Mouse (Mus musculus) MEL (cell line): ENCODE data around the gene Ednra. TPM values are rescaled to one million over a fixed set of nuclear protein-coding genes. Genes with fewer than 3 reads are reported as not detected.

Experiments
- DNase-seq: peaks from one replicate; pipeline ENCODE4 v3.0.0; 2011; ENCODE audit warnings: low read depth, low spot score
- H3K27ac ChIP-seq: 2 replicates; pipeline ENCODE4 v1.5.1; 2012; ENCODE audit warnings: low read depth, mild to moderate bottlenecking, control low read depth, low read length, moderate library complexity; ENCODE audit not compliant: control insufficient read depth
- H3K27me3 ChIP-seq, 2 experiments: fragments of 150-350 bp in 1 of 2; sonication (generic) in 1 of 2; 2 replicates each; pipeline ENCODE4 v1.6.1; 2012; ENCODE audit warnings: low read length in 2 of 2, mild to moderate bottlenecking in 2 of 2, improper control_type of control experiment in 1 of 2, moderate library complexity in 1 of 2; ENCODE audit not compliant: insufficient read depth in 2 of 2, control insufficient read depth in 1 of 2
- H3K36me3 ChIP-seq, 2 experiments: 2 replicates each; pipeline ENCODE4 v1.6.1; 2012 to 2014; ENCODE audit warnings: low read length in 2 of 2, improper control_type of control experiment in 1 of 2, inconsistent platforms in 1 of 2, mild to moderate bottlenecking in 1 of 2; ENCODE audit not compliant: insufficient read depth in 2 of 2, control insufficient read depth in 1 of 2
- H3K4me1 ChIP-seq, 2 experiments: fragments of 150-350 bp in 1 of 2; sonication (generic) in 1 of 2; 2 replicates each; pipeline ENCODE4 v1.6.1; 2012; ENCODE audit warnings: low read length in 2 of 2, improper control_type of control experiment in 1 of 2, mild to moderate bottlenecking in 1 of 2; ENCODE audit not compliant: insufficient read depth in 2 of 2, control insufficient read depth in 1 of 2
- H3K4me3 ChIP-seq, 2 experiments: fragments of 150-350 bp in 1 of 2; sonication (generic) in 1 of 2; 2 replicates each; pipeline ENCODE4 v1.5.1; 2012; ENCODE audit warnings: low read depth in 2 of 2, low read length in 2 of 2, mild to moderate bottlenecking in 2 of 2, moderate library complexity in 2 of 2, control low read depth in 1 of 2, improper control_type of control experiment in 1 of 2; ENCODE audit not compliant: control insufficient read depth in 1 of 2, insufficient read depth in 1 of 2
- H3K79me2 ChIP-seq: 2 replicates; pipeline ENCODE4 v1.6.1; 2012; ENCODE audit warnings: mild to moderate bottlenecking, low read length, moderate library complexity; ENCODE audit not compliant: control insufficient read depth, poor library complexity, insufficient read depth
- H3K9ac ChIP-seq: 2 replicates; pipeline ENCODE4 v1.6.1; 2012; ENCODE audit warnings: low read depth, mild to moderate bottlenecking, control low read depth, low read length, moderate library complexity; ENCODE audit not compliant: control insufficient read depth, poor library complexity, severe bottlenecking
- H3K9me3 ChIP-seq: fragments of 150-350 bp; sonication (generic); replicated peaks from 2 replicates; pipeline ENCODE4 v1.6.1; 2012; ENCODE audit warnings: mild to moderate bottlenecking, low read length, improper control_type of control experiment, moderate library complexity; ENCODE audit not compliant: insufficient read depth
- BHLHE40 ChIP-seq: IDR thresholded peaks from 2 replicates; pipeline ENCODE4 v1.6.1; 2012; ENCODE audit warnings: low read depth, mild to moderate bottlenecking, inconsistent platforms, low read length, improper control_type of control experiment, borderline replicate concordance
- CHD1 ChIP-seq: IDR thresholded peaks from 2 replicates; pipeline ENCODE4 v1.6.1; 2012; ENCODE audit warnings: low read depth, mild to moderate bottlenecking, inconsistent platforms, low read length, improper control_type of control experiment
- CHD2 ChIP-seq: IDR thresholded peaks from 2 replicates; pipeline ENCODE4 v1.6.1; 2011; ENCODE audit warnings: low read length, improper control_type of control experiment
- EP300 ChIP-seq, 2 experiments: IDR thresholded peaks; 2 replicates each; pipeline ENCODE4 v1.6.1; 2011; ENCODE audit warnings: improper control_type of control experiment in 2 of 2, low read length in 2 of 2, low read depth in 1 of 2, mild to moderate bottlenecking in 1 of 2
- GABPA ChIP-seq: IDR thresholded peaks from 2 replicates; pipeline ENCODE4 v1.6.1; 2012; ENCODE audit warnings: low read depth, mild to moderate bottlenecking, inconsistent platforms, low read length, improper control_type of control experiment, moderate library complexity
- GATA1 ChIP-seq: IDR thresholded peaks from 2 replicates; pipeline ENCODE4 v1.6.1; 2011; ENCODE audit warnings: low read depth, low read length, improper control_type of control experiment
- JUND ChIP-seq: IDR thresholded peaks from 2 replicates; pipeline ENCODE4 v1.6.1; 2011; ENCODE audit warnings: low read depth, mild to moderate bottlenecking, improper control_type of control experiment, low read length
- MAFK ChIP-seq: IDR thresholded peaks from 2 replicates; pipeline ENCODE4 v1.6.1; 2011; ENCODE audit warnings: low read depth, mild to moderate bottlenecking, low read length, improper control_type of control experiment, borderline replicate concordance
- MAX ChIP-seq: IDR thresholded peaks from 2 replicates; pipeline ENCODE4 v1.6.1; 2011; ENCODE audit warnings: low read length, improper control_type of control experiment
- MXI1 ChIP-seq: IDR thresholded peaks from 2 replicates; pipeline ENCODE4 v1.6.1; 2011; ENCODE audit warnings: mild to moderate bottlenecking, low read depth, low read length, improper control_type of control experiment
- MYB ChIP-seq: IDR thresholded peaks from 2 replicates; pipeline ENCODE4 v1.6.1; 2011; ENCODE audit warnings: mild to moderate bottlenecking, low read depth, low read length, improper control_type of control experiment
- POLR2AphosphoS2 ChIP-seq: IDR thresholded peaks from 2 replicates; pipeline ENCODE4 v1.6.1; 2011; ENCODE audit warnings: low read length, improper control_type of control experiment
- RCOR1 ChIP-seq: IDR thresholded peaks from 2 replicates; pipeline ENCODE4 v1.6.1; 2012; ENCODE audit warnings: low read depth, mild to moderate bottlenecking, inconsistent platforms, low read length, improper control_type of control experiment
- SIN3A ChIP-seq: IDR thresholded peaks from 2 replicates; pipeline ENCODE4 v1.6.1; 2012; ENCODE audit warnings: low read length, improper control_type of control experiment, inconsistent platforms
- TAL1 ChIP-seq: IDR thresholded peaks from 2 replicates; pipeline ENCODE4 v1.6.1; 2012; ENCODE audit warnings: mild to moderate bottlenecking, inconsistent platforms, low read length, moderate library complexity, mixed read lengths
- TBP ChIP-seq: IDR thresholded peaks from 2 replicates; pipeline ENCODE4 v1.8.0; 2011; ENCODE audit warnings: low read depth, low read length, improper control_type of control experiment
- ZC3H11A ChIP-seq: IDR thresholded peaks from 2 replicates; pipeline ENCODE4 v1.6.1; 2012; ENCODE audit warnings: low read depth, mild to moderate bottlenecking, inconsistent platforms, low read length, improper control_type of control experiment
- ZMIZ1 ChIP-seq: IDR thresholded peaks from 2 replicates; pipeline ENCODE4 v1.6.1; 2012; ENCODE audit warnings: low read depth, mild to moderate bottlenecking, inconsistent platforms, low read length, improper control_type of control experiment, moderate library complexity
- ZNF384 ChIP-seq: IDR thresholded peaks from 2 replicates; pipeline ENCODE4 v1.6.1; 2012; ENCODE audit warnings: low read depth, mild to moderate bottlenecking, inconsistent platforms, low read length, improper control_type of control experiment
- polyA plus RNA-seq, 2 experiments: library from polyadenylated mRNA; stranded (reverse) in 1 of 2; unstranded in 1 of 2; fragments of >175 nt in 1 of 2; fragments of >200 nt in 1 of 2; gene quantifications; 2 replicates each; pipeline versions ENCODE4 v1.2.1 to v1.2.4; 2012; ENCODE audit warnings: low replicate concordance in 2 of 2, low read depth in 1 of 2; ENCODE audit not compliant: insufficient read length in 2 of 2, insufficient read depth in 1 of 2, missing spikeins in 1 of 2
- total RNA-seq: library from RNA; depleted of rRNA; stranded (reverse); fragments of 300-350 nt; gene quantifications from 2 replicates; pipeline ENCODE4 v1.2.3, GENCODE M21; 2012

Gene Ednra
- total and polyA plus RNA-seq, 3 experiments, result not detected

- Histone ChIP-seq H3K27me3 (no peaks in the 10 kb centered on the region; a peak in 1 of 4 replicates), H3K36me3 (no peaks in the 10 kb centered on the region), H3K4me1 (no peaks in the 10 kb centered on the region), H3K79me2 (no peaks in the 10 kb centered on the region), H3K9ac (no peak overlapping the region), H3K4me3 (no peak overlapping the region), H3K27ac (no peak overlapping the region), H3K9me3 (no peaks in the 10 kb centered on the region)
- no peak for TF ChIP-seq ZC3H11A
- no peak for TF ChIP-seq MXI1
- no peak for TF ChIP-seq RCOR1
- TF ChIP-seq TBP, result no peak
- DNase-seq, result no peak
Observed at GRCm38 (mm10) chr8:77764253-77764652, 40.0 kb upstream of the Ednra start.

GRCm38 (mm10) chr8:77762967-77763366, 38.7 kb upstream of the Ednra start:
- no peak for TF ChIP-seq TAL1
- no peaks in the 10 kb centered on the region for H3K9me3 ChIP-seq
- H3K4me1 ChIP-seq, result no peaks in the 10 kb centered on the region
- H3K27ac ChIP-seq, result no peak overlapping the region
- no peaks in the 10 kb centered on the region; a peak in 1 of 4 replicates for H3K27me3 ChIP-seq
- no peaks in the 10 kb centered on the region for H3K79me2 ChIP-seq
- no peak overlapping the region for H3K4me3 ChIP-seq
- H3K36me3 ChIP-seq, result no peaks in the 10 kb centered on the region
- no peak for DNase-seq
- no peak overlapping the region for H3K9ac ChIP-seq

GRCm38 (mm10) chr8:77755441-77755840, 31.2 kb upstream of the Ednra start:
- TF ChIP-seq JUND (no peak), CHD1 (no peak), MAX (no peak), SIN3A (no peak), EP300 (IDR thresholded peaks at IDR 0.05; ENCODE audit: low read depth in 1 of 2, low read length in 2 of 2) (no peak), ZNF384 (no peak), ZMIZ1 (no peak), CHD2 (no peak), GATA1 (no peak), MYB (no peak), TAL1 (no peak), BHLHE40 (no peak), MAFK (no peak), TBP (no peak), GABPA (no peak), POLR2AphosphoS2 (no peak)
- Histone ChIP-seq H3K27ac (no peak overlapping the region), H3K4me1 (no peaks in the 10 kb centered on the region; a peak in 1 of 4 replicates), H3K9me3 (no peaks in the 10 kb centered on the region), H3K4me3 (no peak overlapping the region), H3K36me3 (no peaks in the 10 kb centered on the region), H3K9ac (no peak overlapping the region), H3K27me3 (no peaks in the 10 kb centered on the region), H3K79me2 (no peaks in the 10 kb centered on the region)
- DNase-seq, result no peak
